Mouse (Mus musculus) small intestine, adult 2 months (tissue): ENCODE data around the gene Por.

Source experiments
- CTCF ChIP-seq: fragments of 200-500 bp; IDR thresholded peaks from 2 replicates; pipeline ENCODE4 v1.5.1; 2012; ENCODE audit warnings: low read depth, mild to moderate bottlenecking, control low read depth, inconsistent platforms, low read length, moderate library complexity, mixed read lengths; ENCODE audit not compliant: insufficient replicate concordance, insufficient read length; ENCODE audit errors: extremely low read depth
- POLR2A ChIP-seq: fragments of 200-500 bp; IDR thresholded peaks from 2 replicates; pipeline ENCODE4 v1.6.1; 2012; ENCODE audit warnings: low read depth, mild to moderate bottlenecking, control low read depth, inconsistent platforms, low read length, moderate library complexity

- no peak for TF ChIP-seq POLR2A
- TF ChIP-seq CTCF: no peak
Measured at GRCm38 (mm10) chr5:135697711-135698111, 27.9 kb downstream of the Por start.
